Mouse (Mus musculus) embryonic fibroblast, embryonic 13.5 days (primary cell): ENCODE measurements around the gene Vipas39.

Experiments
- CTCF ChIP-seq: IDR thresholded peaks from 2 replicates; pipeline ENCODE4 v1.5.1; 2011; ENCODE audit warnings: mild to moderate bottlenecking, control low read depth, low read length, moderate library complexity, borderline replicate concordance; ENCODE audit not compliant: insufficient read depth
- POLR2A ChIP-seq: IDR thresholded peaks from 2 replicates; pipeline ENCODE4 v1.6.1; 2011; ENCODE audit warnings: low read depth, mild to moderate bottlenecking, control low read depth, low read length, moderate library complexity

DNA sequence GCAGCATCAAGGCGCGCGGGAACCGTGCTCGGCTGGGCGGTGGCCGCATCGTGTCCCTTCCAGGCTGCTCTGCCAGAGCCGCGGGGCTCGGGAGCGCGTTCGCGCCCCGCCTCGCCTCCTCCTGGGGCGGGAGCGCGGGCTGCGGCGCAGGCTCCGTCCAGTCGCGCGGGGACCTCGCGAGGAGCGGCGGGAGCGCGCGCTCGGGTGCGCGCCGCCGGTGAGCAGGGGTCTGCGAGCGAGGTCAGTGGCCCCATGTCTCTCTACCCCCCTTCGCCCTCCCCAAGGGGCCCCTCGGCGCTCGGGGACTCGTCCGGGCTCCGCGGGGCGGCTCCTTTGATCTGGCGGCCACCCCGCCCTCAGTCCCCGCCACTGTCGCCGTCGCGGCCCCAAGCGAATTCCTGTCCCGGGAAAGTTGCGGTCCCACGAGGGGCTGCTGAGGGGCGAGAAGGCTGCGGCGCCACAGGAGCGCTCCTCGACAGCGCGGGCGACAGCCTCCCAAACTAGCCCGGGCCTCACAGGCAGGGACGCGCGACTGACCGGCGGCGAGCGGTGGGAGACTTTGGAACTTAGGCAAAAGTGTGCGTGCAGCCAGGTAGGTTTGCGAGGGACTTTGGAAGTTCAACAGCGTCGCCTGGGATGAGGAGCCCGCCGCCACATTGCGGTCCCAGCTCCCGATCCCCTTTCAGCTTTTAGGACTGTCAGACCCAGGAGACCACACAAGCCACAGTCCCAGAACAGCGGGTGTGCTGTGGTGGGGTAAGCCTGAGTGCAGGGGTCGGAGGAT is 33.8 kb upstream of the Vipas39 start, which contains the start of gene Ism2:
- TF ChIP-seq CTCF (no peak), POLR2A (0 out of 2 replicates have a peak, but pooled peaks have one; percentile 15)
